Mouse (Mus musculus): ENCODE measurements around the gene Kcnq1.

Kcnq1 gene

GRCm38 (mm10) chr7:143364092-143364832 is 258.1 kb downstream of the Kcnq1 start:
- DNase-seq (ENCODE audit: low read depth, low spot score), result no peak

GRCm38 (mm10) chr7:143364969-143365839 is 259.0 kb downstream of the Kcnq1 start:
- DNase-seq (ENCODE audit: low read depth, low spot score), result no peak

DNA sequence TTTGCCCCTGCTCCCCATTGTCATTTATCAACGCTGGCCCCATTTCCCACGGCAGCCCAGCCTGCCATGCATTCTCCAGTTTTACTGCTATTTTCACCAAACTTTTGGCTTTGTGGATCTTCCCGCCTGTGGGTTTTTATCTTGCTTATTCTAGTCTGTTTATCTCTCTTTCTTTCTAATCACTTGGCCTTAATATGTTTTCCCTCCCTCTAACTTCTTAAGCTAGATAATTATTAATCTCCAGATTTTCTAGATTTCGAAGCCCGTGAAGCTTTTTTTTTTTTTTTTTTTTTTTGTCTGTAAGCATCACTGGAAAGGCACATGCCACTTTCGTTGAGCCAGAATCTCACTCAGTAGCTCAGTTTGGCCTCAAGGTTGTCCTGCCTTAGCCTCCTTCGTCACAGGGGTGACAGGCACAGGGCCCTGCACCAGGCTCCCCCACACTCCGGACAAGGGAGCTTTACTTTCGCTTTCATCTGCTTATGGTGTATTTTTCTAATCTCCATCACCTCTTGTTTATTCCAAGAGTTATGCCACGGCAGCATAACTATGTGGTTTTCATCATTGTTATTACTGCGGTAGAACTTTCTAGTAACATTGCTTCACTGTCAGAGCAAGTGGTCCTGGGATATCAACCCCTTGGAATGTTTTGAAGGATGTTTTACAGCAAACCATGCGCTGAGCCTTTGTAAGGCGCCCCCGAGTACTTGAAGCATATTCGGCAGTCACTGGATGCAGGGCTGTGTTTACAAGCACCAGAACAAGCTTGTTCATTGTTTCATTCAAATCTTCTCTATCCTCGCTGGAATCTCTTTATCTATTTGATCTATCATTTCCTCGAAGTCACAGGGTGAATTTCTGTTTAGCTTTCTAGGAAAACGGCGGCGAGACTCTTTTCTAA is 261.5 kb downstream of the Kcnq1 start:
- no peak for DNase-seq (ENCODE audit: low read depth, low spot score)

DNA sequence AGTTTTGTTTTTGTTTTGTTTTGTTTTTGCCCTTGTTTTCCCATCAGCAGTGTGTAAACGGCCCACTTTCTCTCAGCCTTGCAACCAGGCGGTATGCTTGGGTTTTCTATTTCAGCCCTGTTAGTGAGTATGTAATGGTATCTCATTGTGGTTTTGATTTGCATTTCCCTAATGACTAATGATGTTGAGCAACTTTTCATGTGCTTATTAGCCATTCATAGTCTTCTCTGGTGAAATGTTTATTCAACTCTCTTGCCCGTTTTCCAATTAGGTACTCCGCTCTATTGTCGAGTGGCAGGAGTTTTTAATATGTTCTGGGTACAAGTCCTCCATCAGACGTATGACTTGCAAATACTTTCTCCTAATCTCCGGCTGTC is 262.1 kb downstream of the Kcnq1 start:
- no peak for DNase-seq (ENCODE audit: low read depth, low spot score)

GRCm38 (mm10) chr7:143371336-143371735 is 265.2 kb downstream of the Kcnq1 start:
- DNase-seq (ENCODE audit: low read depth, low spot score), result no peak

DNA sequence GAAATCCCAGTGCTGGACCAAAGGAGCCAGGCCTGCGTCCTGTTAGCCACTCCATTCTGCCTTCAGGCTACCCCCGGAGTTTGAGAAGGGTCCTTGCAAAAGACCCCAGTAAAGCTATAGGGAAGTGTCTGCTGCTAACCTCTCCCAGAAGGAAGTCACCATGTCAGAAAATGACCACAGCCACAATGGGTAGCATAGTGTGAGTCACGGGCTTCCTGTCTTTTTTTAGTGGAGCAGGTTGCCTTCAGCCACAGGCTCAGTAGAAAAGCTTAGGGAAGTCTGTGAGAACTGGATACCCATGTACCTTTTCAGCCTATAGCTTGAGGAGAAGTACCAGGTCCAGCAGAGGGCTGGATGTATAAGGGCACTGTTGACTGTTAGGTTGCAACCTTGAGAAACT is 267.1 kb downstream of the Kcnq1 start:
- no peak for DNase-seq (ENCODE audit: low read depth, low spot score)

- no peak for DNase-seq (ENCODE audit: low read depth, low spot score)
These were observed 269.8 kb downstream of the Kcnq1 start for GRCm38 (mm10) chr7:143375945-143376344.

DNA sequence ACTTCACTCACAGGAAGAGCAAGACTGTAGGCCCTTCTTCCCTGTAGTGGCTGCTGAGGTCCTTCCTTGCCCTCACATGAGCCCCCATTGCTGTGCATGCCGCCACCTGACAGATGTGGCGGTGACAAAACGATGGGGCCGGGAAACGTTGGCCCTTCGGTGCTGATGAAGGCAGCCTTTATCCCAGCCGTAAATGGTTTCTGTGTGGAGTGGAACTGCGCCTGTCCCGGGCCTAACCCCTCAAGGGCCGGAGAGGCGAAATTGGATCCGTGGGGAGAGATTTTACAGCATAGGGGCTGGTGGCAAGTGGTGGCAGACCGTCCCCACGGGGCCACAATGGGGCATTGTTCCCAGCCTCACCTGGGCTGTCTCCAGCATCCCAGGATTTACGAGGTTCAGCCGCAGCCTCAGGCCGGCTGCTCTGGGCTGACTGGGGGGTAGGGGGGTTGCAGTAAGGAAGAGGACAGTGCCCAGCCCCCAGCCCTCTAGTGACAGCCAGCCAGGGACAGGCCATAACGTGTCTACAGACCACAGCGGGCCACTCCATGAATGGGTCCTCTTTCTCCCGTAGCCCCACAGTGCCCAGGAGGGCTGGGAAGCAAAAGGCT is 274.4 kb downstream of the Kcnq1 start:
- no peak for DNase-seq (ENCODE audit: low read depth, low spot score)

DNA sequence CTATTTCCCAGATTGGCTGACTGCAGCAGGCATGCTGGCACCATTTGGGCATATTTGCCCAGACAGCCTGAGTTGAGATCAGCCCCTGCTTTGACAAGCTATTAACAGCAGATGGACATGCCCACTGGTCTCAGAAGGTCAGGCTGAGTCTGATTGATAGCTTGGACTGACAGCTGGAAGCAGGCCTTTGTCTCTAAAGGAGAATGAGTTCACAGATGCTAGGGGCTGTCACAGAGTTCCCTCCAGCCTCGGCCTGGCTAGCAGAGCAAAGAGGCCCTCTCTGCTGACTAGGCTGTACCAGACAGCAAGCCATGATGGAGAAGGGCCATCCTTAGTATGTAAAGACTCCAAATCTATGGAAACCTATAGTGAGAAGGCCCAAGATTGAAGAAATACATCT is 280.5 kb downstream of the Kcnq1 start:
- no peak for DNase-seq (ENCODE audit: low read depth, low spot score)

DNA sequence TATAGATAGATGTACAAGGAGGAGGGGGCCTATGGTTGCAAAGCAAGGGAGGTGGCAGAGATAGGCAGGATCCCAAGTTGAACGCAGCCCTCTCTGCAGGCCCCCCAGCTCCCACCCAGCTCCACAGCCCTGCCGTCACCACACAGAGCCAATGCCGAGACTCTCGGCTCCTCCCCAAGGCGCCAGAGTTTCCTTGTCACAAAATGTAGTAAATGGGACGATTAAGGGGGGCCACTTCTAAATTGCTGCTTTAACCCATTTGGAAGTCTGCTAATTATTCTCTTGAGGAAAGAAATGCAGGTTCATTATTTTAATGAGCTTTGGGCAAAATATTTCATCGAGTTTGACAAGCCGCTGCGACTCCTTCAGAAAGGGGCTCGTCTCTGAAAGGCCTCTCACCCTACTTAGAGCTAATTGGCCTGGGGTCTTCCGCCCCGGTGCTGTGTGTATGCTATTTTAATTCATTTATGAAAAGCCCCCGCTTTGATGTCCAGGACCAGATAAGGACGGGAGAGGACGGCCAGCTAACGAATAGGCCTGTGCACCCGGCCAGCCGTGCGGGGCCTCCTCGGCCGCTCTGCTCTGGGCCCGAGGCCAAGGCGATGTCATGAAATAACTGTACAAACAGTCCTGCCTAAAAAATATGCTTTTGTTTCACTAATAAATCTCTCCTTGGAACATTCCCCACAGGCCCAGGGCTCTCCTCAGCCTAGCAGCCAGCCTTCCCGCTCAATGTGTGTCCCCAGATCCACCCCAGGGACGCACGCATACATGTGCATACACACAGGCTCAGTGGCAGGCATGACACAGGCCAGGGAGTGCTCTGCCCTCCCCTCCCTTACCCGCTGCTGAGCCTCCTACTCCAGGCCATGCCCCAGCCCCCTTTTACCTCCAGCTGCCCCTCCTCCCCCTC is 282.9 kb downstream of the Kcnq1 start:
- DNase-seq (ENCODE audit: low read depth, low spot score), result no peak

- no peak for DNase-seq (ENCODE audit: low read depth, low spot score)
These were observed 283.7 kb downstream of the Kcnq1 start for GRCm38 (mm10) chr7:143389860-143390259.

DNA sequence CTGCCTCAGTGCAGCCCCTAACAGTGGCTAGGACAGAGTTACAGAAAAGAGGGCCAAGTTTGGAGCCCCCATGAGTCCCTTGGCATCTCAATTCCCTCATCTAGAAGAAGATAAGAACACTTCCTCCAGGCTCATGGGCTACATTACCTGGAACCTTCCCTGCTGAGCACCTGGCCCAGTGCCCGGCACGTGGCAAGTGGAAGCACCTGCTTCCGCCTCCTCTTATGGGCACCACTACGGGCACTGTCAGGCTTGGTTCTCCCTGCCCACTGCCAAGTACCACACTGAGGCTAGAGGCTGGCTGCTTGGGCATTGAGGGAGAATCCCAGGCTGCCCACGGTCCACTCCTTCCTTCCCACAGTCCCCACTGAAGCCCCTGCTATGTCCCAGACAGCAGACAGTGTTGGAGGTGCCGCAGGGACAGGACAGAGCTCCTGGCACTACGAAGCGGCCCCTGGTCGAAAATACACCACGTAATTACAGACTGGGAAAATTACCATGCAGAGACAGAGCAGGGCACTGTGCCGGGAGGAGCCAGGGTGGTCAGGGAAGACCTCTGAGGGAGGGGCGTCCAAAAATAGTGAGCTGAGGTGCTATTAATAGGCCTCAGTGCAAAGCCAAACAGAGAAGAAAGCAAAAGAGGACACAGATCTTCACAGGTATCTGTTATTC is 284.3 kb downstream of the Kcnq1 start:
- DNase-seq (ENCODE audit: low read depth, low spot score), result no peak

GRCm38 (mm10) chr7:143395113-143395563 is 289.0 kb downstream of the Kcnq1 start:
- DNase-seq (ENCODE audit: low read depth, low spot score), result no peak

GRCm38 (mm10) chr7:143399756-143400155 is 293.6 kb downstream of the Kcnq1 start:
- DNase-seq (ENCODE audit: low read depth, low spot score), result no peak

- DNase-seq (ENCODE audit: low read depth, low spot score), result no peak
These were observed 294.4 kb downstream of the Kcnq1 start for GRCm38 (mm10) chr7:143400599-143400998.

- no peak for DNase-seq (ENCODE audit: low read depth, low spot score)
These were observed 295.4 kb downstream of the Kcnq1 start for GRCm38 (mm10) chr7:143401429-143402016.

GRCm38 (mm10) chr7:143404296-143404695 is 298.1 kb downstream of the Kcnq1 start:
- DNase-seq (ENCODE audit: low read depth, low spot score), result no peak

DNA sequence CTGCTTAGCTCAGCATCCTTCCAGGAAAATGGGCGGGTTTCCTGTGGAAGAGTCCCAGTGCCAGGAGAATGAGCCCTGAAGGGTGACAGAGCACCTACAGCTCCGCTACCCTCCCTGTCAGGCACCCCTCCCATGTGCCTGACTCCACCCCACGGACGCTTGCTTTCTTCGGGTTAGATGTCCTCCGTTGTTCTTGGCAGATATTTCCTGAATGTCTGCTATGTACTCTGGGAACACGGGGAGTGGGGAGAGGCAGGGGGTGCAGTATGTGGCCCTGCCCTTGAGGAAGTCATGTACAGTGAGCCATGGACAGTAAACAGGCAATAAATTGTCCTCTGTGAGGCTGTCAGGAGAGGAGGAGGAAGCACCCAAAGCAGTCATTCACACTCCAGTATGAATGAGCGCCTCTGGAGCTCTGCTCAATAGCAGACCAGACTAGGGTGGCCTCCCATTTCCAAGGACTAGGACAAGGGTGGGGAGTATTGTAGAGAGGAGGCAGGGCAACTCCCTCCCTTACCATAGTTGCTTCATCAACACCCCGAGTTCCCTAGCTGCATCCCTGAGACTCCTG is 301.9 kb downstream of the Kcnq1 start:
- DNase-seq (ENCODE audit: low read depth, low spot score), result no peak

DNA sequence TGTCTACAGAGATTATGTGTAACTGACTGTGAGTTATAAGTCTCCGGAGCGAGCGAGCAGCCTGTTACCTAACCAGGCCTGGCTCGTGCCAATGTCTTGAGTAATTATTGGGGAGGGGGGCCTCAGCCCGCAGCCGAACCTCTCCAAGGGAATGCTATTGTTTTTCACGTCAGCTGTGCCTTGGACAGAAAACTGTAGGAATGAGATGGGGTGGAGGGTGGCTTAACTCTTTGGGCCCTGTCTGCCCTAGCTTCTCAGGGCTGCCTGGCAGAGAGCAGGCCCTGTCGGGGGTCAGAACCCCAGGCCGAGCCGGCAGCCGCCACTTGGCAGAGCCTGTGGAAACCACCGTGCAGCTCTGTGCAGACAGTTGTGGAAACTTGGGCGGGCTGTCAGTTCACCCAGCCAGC is 302.5 kb downstream of the Kcnq1 start:
- DNase-seq (ENCODE audit: low read depth, low spot score), result no peak

All from brain, embryonic 18.5 days (tissue).